ENCODE assay signal across 15 mouse cellular contexts in genomic region chr1:87663992-87664391, GRCm38 (mm10). TPM values are rescaled to one million over a fixed set of nuclear protein-coding genes. Genes with fewer than 3 reads are reported as not detected.
DNase-seq lines count a peak whose midpoint lies in the region; ATAC-seq and TF ChIP-seq lines count a peak whose summit lies in the region.
"Had no signal": no experiment of that assay in that cellular context is flagged by ENCODE, and none has a peak within 500 bp of the region (broad histone marks: within the 10 kb centered on the region; RNA-seq: fewer than 3 reads in every experiment).

No protein-coding gene starts in this region.

- 0 out of 2 replicates have a peak, but pooled peaks cover 7% of the 10 kb centered on the region for H3K9me3 ChIP-seq in intestine, postnatal 0 days (ENCODE audit: control insufficient read depth)
- H3K9me3 ChIP-seq in intestine, embryonic 15.5 days, result no peaks in the 10 kb centered on the region
- H3K9me3 ChIP-seq: stomach, embryonic 15.5 days had no signal

- no peak overlapping the region for H3K4me3 ChIP-seq in intestine, postnatal 0 days (ENCODE audit: low read depth, low read length)
- no peak overlapping the region for H3K4me3 ChIP-seq in intestine, embryonic 15.5 days (replicated peaks)
- H3K4me3 ChIP-seq in testis, adult 2 months (ENCODE audit: control insufficient read depth, low read depth, low read length), result no peak overlapping the region
- H3K4me3 ChIP-seq: forebrain, embryonic 13.5 days; neural tube, embryonic 12.5 days; stomach, embryonic 15.5 days had no signal

- H3K4me2 ChIP-seq in intestine, postnatal 0 days (replicated peaks; ENCODE audit: low read depth), result no peak overlapping the region
- no peak overlapping the region for H3K4me2 ChIP-seq in intestine, embryonic 15.5 days (replicated peaks)
- H3K4me2 ChIP-seq: forebrain, embryonic 13.5 days; neural tube, embryonic 12.5 days; stomach, embryonic 15.5 days had no signal

- no peak for DNase-seq in testis, postnatal 10 days (ENCODE audit: low spot score)
- DNase-seq in R1 (ENCODE audit: low read depth, low spot score), result peak; percentile 67
- DNase-seq in thymus, postnatal 25 days, result peak; percentile 25
- no peak for DNase-seq in right cerebral cortex, postnatal 10 days (ENCODE audit: low spot score in 2 of 2)
- DNase-seq: adrenal gland, postnatal 25 days; cerebellum, adult 9-10 months; heart, postnatal 36 days; kidney, adult 8-10 months had no signal

- no peak overlapping the region for H3K27ac ChIP-seq in intestine, postnatal 0 days (ENCODE audit: low read depth, low read length)
- no peak overlapping the region for H3K27ac ChIP-seq in intestine, embryonic 15.5 days
- no peak overlapping the region for H3K27ac ChIP-seq in testis, adult 2 months (ENCODE audit: control insufficient read depth, insufficient read depth, low read depth, low read length)
- H3K27ac ChIP-seq: forebrain, embryonic 13.5 days; neural tube, embryonic 12.5 days; stomach, embryonic 15.5 days had no signal

- WGBS in intestine, postnatal 0 days, result 79% methylated on average over 2 of the region's 2 CpGs
- 78% methylated on average over 2 of the region's 2 CpGs for WGBS in intestine, embryonic 15.5 days

- no peak for TF ChIP-seq POLR2A in testis, adult 2 months (IDR thresholded peaks at IDR 0.05; ENCODE audit: control insufficient read depth, low read depth, low read length)

- H3K4me1 ChIP-seq in intestine, postnatal 0 days (replicated peaks; ENCODE audit: control insufficient read depth, insufficient read depth, low read length), result no peaks in the 10 kb centered on the region; the same call in 1 of the 2 replicates
- H3K4me1 ChIP-seq in intestine, embryonic 15.5 days (replicated peaks), result no peaks in the 10 kb centered on the region
- peaks cover 6% of the 10 kb centered on the region for H3K4me1 ChIP-seq in testis, adult 2 months (ENCODE audit: control insufficient read depth, insufficient read depth, low read length)
- H3K4me1 ChIP-seq: forebrain, embryonic 13.5 days; neural tube, embryonic 12.5 days; stomach, embryonic 15.5 days had no signal

- no peaks in the 10 kb centered on the region for H3K27me3 ChIP-seq in intestine, postnatal 0 days (replicated peaks; ENCODE audit: control insufficient read depth, insufficient read depth, low read length)
- H3K27me3 ChIP-seq in intestine, embryonic 15.5 days (replicated peaks), result no peaks in the 10 kb centered on the region
- H3K27me3 ChIP-seq in testis, adult 2 months (ENCODE audit: control insufficient read depth, insufficient read depth, low read length), result no peaks in the 10 kb centered on the region
- H3K27me3 ChIP-seq: forebrain, embryonic 13.5 days; neural tube, embryonic 12.5 days; stomach, embryonic 15.5 days had no signal

- no peak for ATAC-seq in intestine, postnatal 0 days
- ATAC-seq in intestine, embryonic 15.5 days, result no peak
- ATAC-seq in megakaryocyte-erythroid progenitor cell, adult 5-6 weeks (replicated peaks; ENCODE audit: low FRiP score, low TSS enrichment, poor library complexity, severe bottlenecking), result no peak
- ATAC-seq: forebrain, embryonic 13.5 days had no signal

- TF ChIP-seq CTCF in intestine, postnatal 0 days (IDR thresholded peaks at IDR 0.05; ENCODE audit: low read depth), result peak; percentile 48
- TF ChIP-seq CTCF in testis, adult 2 months (IDR thresholded peaks at IDR 0.05; ENCODE audit: control insufficient read depth, insufficient read depth, insufficient replicate concordance, low read depth, low read length), result peak; percentile 28; the same call in 1 of the 2 replicates

- no peak overlapping the region for H3K9ac ChIP-seq in intestine, postnatal 0 days (ENCODE audit: low read depth, low read length)
- H3K9ac ChIP-seq in intestine, embryonic 15.5 days, result no peak overlapping the region
- H3K9ac ChIP-seq: forebrain, embryonic 13.5 days; neural tube, embryonic 12.5 days; stomach, embryonic 15.5 days had no signal

- no peaks in the 10 kb centered on the region for H3K36me3 ChIP-seq in intestine, postnatal 0 days (ENCODE audit: control insufficient read depth, insufficient read depth)
- no peaks in the 10 kb centered on the region for H3K36me3 ChIP-seq in intestine, embryonic 15.5 days
- H3K36me3 ChIP-seq in testis, adult 2 months (ENCODE audit: control insufficient read depth, insufficient read depth, low read length), result no peaks in the 10 kb centered on the region
- H3K36me3 ChIP-seq: neural tube, embryonic 12.5 days; stomach, embryonic 15.5 days had no signal

RNA-seq across cellular contexts. Expression of gene Inpp5d, which starts 43.9 kb away (rescaled TPM):
- 2.5 and 3.1 TPM in 2 replicates for polyA plus RNA-seq in intestine, postnatal 0 days (2015; fragmentation: Nextera tagmentation; extraction: Ambion mirVana)
- 4.0 and 4.3 TPM in 2 replicates for polyA plus RNA-seq in intestine, embryonic 15.5 days (2015; fragmentation: Nextera tagmentation; extraction: Ambion mirVana)
- 8.1 and 10.4 TPM in 2 replicates for polyA plus RNA-seq in testis, adult 2 months (2012; rRNA removed)
- 86.4 and 96.9 TPM in 2 replicates for total RNA-seq in megakaryocyte-erythroid progenitor cell, adult 5-6 weeks (2014; fragmentation: Nextera tagmentation)
- 48.1 and 59.8 TPM in 2 replicates for total RNA-seq in megakaryocyte-erythroid progenitor cell, adult 5-6 weeks (2017)

Comparison
In these comparisons a context has a peak if more than half of its experiments do, and no peak if none do; other contexts are left out.
1. DNase-seq: peak in R1 (single experiment) and thymus, postnatal 25 days (single experiment); none in testis, postnatal 10 days (single experiment) and right cerebral cortex, postnatal 10 days (0 of 2).